Mouse (Mus musculus) thymus, postnatal 10 days (tissue): Measurements from ENCODE around the gene Wbp1.

Experiments
- DNase-seq, 2 experiments: peaks; one replicate each; pipeline ENCODE4 v3.0.0; 2021; ENCODE audit warnings: low spot score in 2 of 2

The Wbp1 gene

GRCm38 (mm10) chr6:83140044-83140443 is 18.7 kb upstream of the Wbp1 start:
- DNase-seq = no peak

DNA sequence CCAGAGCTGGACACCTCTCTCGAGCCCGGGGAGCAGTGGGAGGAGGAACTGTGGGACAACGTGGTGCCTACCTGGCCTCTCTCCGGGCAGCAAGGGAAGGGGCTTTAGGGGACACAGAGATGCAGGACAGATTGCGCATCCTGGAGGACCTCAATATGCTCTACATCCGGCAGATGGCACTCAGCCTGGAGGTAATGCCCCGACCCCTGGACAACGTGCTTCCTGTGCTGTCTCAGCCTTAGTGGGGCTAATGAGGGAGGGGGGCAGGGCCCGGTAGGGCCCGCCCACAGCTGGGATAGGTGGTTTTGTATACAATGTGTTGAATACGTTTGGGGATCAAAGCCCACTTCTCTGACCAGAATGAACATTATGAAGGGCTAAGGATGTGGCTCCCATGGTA is 16.7 kb upstream of the Wbp1 start:
- DNase-seq = no peak

DNA sequence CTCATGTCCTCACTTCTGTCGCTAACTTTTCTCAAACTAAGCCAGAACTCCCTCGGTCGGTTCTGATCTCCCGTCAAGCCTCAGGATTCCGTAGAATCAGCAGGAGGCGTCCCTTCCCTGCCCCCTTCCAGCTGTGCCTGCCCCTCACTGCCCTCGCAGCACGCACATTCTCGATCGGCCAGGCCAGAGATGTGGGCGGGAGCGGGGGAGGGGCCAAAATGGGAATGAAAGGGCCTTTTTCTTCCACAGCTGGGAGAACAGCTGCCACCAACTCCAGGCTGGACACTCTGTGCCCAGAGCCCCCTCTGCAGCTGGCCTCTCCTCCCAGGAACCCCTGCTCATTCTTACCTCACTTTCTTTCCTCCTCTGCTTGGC is 16.2 kb upstream of the Wbp1 start:
- DNase-seq = no peak

- DNase-seq = peak; percentile 71 to 80
Observed at GRCm38 (mm10) chr6:83136881-83137575, 15.7 kb upstream of the Wbp1 start.

- no peak for DNase-seq
Observed at GRCm38 (mm10) chr6:83136291-83136880, 15.0 kb upstream of the Wbp1 start.

DNA sequence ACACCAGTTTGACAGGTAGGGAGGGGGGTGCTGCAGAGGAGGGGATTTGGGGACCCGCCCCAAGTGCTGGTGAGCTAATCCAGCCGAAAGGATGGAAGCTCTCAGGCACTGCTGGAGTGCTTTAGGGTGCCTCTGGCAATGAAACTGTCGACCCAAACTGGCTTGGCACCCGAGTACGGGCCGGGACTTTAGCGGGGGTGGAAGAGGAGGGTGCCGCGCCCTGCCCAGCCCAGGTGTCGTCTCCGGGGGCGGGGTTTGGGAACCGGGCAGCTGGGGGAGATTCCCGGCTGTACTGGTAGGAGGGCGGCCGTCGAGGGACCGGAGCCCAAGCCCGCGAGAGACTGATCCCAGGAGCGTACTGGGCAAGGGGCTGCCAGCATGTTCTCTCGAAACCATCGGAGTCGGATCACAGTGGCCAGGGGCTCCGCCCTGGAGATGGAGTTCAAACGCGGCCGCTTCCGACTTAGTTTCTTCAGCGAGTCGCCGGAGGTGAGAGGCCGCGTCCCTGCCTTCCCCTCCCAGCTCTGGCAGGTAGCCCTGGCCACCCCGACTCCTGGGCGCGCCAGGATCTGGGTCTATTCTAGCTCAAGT is 14.3 kb upstream of the Wbp1 start:
- DNase-seq = no peak

DNA sequence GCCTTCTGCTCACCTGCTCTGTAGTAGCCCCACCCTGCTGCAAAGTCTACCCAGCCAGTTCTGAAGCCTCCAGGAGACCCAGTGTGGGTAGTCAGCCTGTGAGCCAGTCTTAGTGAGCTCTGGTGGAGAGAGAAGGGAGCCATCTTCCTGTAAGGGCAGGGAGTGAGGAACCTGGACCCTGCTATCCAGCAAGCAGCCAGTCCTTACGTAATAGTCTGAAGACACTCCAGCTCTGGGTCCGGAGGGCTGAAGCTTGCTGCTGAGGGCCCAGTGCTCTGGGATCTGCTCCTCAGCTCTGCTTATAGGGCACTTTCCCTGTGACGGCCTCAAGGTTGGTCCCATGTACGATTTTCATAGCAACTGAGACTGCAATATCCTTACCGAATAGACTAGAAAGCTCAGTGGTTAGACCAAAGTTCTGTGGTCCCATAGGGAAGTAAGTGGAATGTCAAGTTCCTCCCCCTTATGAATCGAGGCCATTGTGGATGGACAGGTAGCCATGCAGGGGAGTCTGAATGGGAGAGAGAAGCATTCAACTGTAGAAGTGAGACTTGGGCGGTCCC is 13.7 kb upstream of the Wbp1 start, which contains the start of gene Rtkn:
TSS of gene Rtkn (plus strand) at position 513 of the 563 bp plus-strand sequence.
- no peak for DNase-seq

GRCm38 (mm10) chr6:83134226-83134625 is 12.9 kb upstream of the Wbp1 start:
- DNase-seq = no peak

GRCm38 (mm10) chr6:83132176-83132919 is 11.0 kb upstream of the Wbp1 start:
- DNase-seq = no peak

DNA sequence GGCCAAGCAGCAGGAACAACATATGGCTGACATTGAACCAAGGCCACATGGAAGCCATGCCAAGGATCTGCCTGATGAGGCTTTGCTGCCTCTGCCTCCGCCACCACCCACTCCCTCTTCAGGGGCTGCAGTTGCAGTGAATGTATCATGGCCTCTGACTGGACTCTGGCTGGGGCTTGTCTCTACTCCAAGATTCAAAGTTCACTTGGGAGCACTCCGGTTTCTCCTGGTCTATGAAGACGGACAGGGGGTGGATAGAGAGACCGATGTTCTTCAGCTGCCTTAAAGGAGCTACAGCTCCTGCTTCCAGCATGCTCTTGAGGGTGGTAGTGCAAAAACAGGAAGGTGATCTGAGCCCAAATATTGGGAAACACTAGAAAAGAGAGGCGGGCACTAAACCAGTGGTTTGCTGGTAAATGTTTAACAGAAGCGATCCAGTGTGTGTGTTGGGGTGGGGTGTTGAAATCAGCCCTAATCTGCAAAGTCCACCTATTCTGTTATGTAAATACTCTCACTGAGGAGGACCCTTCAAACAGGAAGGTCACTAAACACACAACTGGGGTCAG is 10.2 kb upstream of the Wbp1 start:
- no peak for DNase-seq

GRCm38 (mm10) chr6:83127419-83127818 is 6.1 kb upstream of the Wbp1 start:
- DNase-seq = no peak

GRCm38 (mm10) chr6:83125331-83125730 is 4.0 kb upstream of the Wbp1 start, which contains the start of gene Ino80b:
Gene Ino80b, minus strand, starts transcription at chr6:83125431.
- no peak for DNase-seq

GRCm38 (mm10) chr6:83124851-83125312 is 3.5 kb upstream of the Wbp1 start:
- DNase-seq = peak; percentile 84 to 91

DNA sequence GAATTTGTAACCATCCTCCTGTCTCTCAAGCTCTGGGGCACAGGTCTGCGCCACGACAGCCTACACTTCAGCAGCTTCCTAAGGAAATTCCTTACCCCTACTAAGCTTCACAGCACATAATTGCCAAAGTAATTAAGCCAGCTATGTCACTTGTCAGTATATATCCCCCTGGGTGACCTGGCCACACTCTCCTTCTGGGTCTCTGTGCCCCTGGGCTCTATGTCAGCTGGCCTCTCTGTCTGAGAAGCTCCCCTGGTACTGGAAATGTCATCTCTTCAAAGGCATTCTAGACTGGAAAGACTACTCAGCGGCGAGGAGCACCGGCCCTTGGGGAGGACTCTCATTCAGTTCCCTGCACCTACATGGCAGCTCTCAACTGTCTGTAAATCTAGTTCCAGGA is 1.6 kb upstream of the Wbp1 start:
- DNase-seq = no peak

GRCm38 (mm10) chr6:83121863-83122710 is 728 bp upstream of the Wbp1 start:
- DNase-seq = peak in 1 of 2 experiments; percentile 37

DNA sequence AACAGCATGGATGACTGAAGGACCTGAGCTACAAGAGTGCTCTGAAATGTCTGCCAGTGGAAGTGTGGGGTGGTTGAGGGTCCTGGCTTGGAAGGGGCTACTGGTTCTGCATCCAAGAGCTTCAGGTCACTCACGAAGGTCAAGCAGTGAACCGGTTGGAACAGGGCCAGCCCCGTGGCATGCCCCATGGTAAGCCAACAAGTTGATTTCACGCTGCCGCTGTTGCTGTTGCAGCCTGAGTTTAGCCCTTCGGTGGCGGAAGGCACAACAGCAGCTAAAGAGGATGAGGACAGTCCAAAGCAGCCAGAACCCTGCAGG is 1.7 kb downstream of the Wbp1 start:
- no peak for DNase-seq

DNA sequence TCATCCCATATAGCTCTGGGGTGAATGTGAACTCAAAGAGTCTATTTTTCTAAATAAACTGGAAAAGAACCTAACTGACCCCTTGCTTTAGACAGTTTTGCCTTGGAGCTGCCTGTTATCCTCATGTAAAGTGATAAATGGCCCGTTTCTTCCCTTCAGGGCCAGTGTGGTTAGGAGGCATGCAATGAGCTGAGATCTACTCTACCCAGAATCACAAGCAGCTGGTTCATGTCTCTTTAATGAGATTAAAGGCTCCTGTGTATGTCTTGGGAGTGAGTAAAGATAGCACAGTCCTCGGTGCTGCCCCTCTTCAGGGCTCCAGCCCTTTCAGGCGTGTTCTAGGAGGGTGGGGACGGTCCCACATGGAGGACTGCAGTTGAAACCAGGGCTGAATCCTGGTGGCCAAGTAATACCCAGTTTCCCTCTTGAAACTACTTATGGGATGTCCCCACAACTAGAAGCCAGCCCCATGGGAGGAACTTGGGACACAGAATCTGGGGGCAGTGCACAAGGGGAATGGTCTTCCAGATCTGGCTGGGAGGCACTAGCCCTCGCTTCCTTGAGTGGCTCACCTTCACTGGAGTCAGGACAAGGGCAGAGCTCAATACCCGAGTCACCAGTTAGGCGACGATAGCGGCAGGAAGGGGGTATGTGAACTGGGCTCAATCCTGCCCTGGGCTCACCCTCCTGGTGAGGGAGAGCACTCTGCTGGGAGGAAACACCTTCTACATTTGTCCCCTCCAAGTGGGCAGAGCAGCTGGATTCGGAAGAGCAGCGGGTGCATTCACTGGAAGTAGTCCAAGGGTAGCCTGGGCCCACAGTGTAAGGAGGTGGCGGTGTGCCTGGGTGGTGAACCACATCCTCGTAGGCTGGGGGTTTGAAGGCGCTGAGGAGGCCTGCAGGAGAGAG is 2.3 kb downstream of the Wbp1 start:
- DNase-seq = no peak

GRCm38 (mm10) chr6:83118369-83118768 is 3.0 kb downstream of the Wbp1 start:
- DNase-seq = no peak

- no peak for DNase-seq
Observed at GRCm38 (mm10) chr6:83117616-83118015, 3.7 kb downstream of the Wbp1 start.

- no peak for DNase-seq
Observed at GRCm38 (mm10) chr6:83117165-83117438, 4.3 kb downstream of the Wbp1 start.
